Mouse (Mus musculus) yolk sac, embryonic 10.5 days (tissue): ENCODE results near the gene Csf1.
"Not testable (repeated sequence)": the region's sequence is repeated elsewhere in the genome, so short reads cannot be mapped to it uniquely, and the experiment has no call there.

Experiments
- DNase-seq: peaks from one replicate; pipeline ENCODE4 v3.0.0-alpha.2; 2017; ENCODE audit warnings: low spot score

Csf1 gene

GRCm38 (mm10) chr3:107748260-107748955 lies 11.9 kb downstream of the Csf1 start:
- no peak for DNase-seq

GRCm38 (mm10) chr3:107746026-107746425 lies 14.2 kb downstream of the Csf1 start:
- DNase-seq, result no peak

GRCm38 (mm10) chr3:107743650-107744049 lies 16.6 kb downstream of the Csf1 start:
- DNase-seq, result no peak

GRCm38 (mm10) chr3:107743107-107743506 lies 17.2 kb downstream of the Csf1 start:
- no peak for DNase-seq

GRCm38 (mm10) chr3:107742071-107742710 lies 18.1 kb downstream of the Csf1 start:
- DNase-seq, result no peak

GRCm38 (mm10) chr3:107741387-107741786 lies 18.9 kb downstream of the Csf1 start:
- no peak for DNase-seq

GRCm38 (mm10) chr3:107740578-107741207 lies 19.6 kb downstream of the Csf1 start:
- DNase-seq, result peak; percentile 85

GRCm38 (mm10) chr3:107739966-107740365 lies 20.3 kb downstream of the Csf1 start:
- DNase-seq, result no peak

GRCm38 (mm10) chr3:107739456-107739855 lies 20.8 kb downstream of the Csf1 start:
- no peak for DNase-seq

- no peak for DNase-seq
Measured at GRCm38 (mm10) chr3:107738620-107739019, 21.6 kb downstream of the Csf1 start.

- DNase-seq, result no peak
Measured at GRCm38 (mm10) chr3:107737609-107738190, 22.6 kb downstream of the Csf1 start.

GRCm38 (mm10) chr3:107735620-107736019 lies 24.6 kb downstream of the Csf1 start:
- DNase-seq, result not testable (repeated sequence)

- DNase-seq, result no peak
Measured at GRCm38 (mm10) chr3:107733329-107733728, 26.9 kb downstream of the Csf1 start.

- DNase-seq, result no peak
Measured at GRCm38 (mm10) chr3:107730236-107730635, 30.0 kb downstream of the Csf1 start.

GRCm38 (mm10) chr3:107728509-107728908 lies 31.8 kb downstream of the Csf1 start:
- DNase-seq, result no peak

- DNase-seq, result no peak
Measured at GRCm38 (mm10) chr3:107715971-107716370, 44.3 kb downstream of the Csf1 start.

GRCm38 (mm10) chr3:107714276-107714933 lies 45.9 kb downstream of the Csf1 start:
- peak; percentile 58 for DNase-seq

GRCm38 (mm10) chr3:107712081-107712480 lies 48.2 kb downstream of the Csf1 start:
- DNase-seq, result no peak

GRCm38 (mm10) chr3:107709156-107709555 lies 51.1 kb downstream of the Csf1 start:
- no peak for DNase-seq

- no peak for DNase-seq
Measured at GRCm38 (mm10) chr3:107707239-107707638, 53.0 kb downstream of the Csf1 start.

GRCm38 (mm10) chr3:107706164-107706563 lies 54.1 kb downstream of the Csf1 start:
- DNase-seq, result no peak

GRCm38 (mm10) chr3:107704371-107704705 lies 55.9 kb downstream of the Csf1 start:
- no peak for DNase-seq
